Mouse (Mus musculus) hindbrain, embryonic 15.5 days (tissue): ENCODE results near the gene Rpusd4. TPM values are rescaled to one million over a fixed set of nuclear protein-coding genes. Genes with fewer than 3 reads are reported as not detected.

Experiments used
- ATAC-seq: fragments of 200-750 bp; cut with Nextera tagmentation; 2 replicates; pipeline ENCODE4 v1.8.0; 2017; ENCODE audit warnings: low read depth, moderate number of reproducible peaks, moderate TSS enrichment; ENCODE audit not compliant: low FRiP score
- H3K27ac ChIP-seq: fragments of 300-500 bp; sonication (generic); replicated peaks from 2 replicates; pipeline ENCODE4 v1.5.1; 2015; ENCODE audit warnings: mild to moderate bottlenecking, inconsistent platforms
- H3K27me3 ChIP-seq: fragments of 300-500 bp; sonication (generic); 2 replicates; pipeline ENCODE4 v1.6.1; 2015; ENCODE audit warnings: control low read depth, inconsistent platforms
- H3K36me3 ChIP-seq: fragments of 300-500 bp; sonication (generic); 2 replicates; pipeline ENCODE4 v1.6.1; 2015; ENCODE audit warnings: control low read depth, inconsistent platforms
- H3K4me1 ChIP-seq: fragments of 300-500 bp; sonication (generic); replicated peaks from 2 replicates; pipeline ENCODE4 v1.6.1; 2015; ENCODE audit warnings: control low read depth, inconsistent platforms
- H3K4me2 ChIP-seq: fragments of 300-500 bp; sonication (generic); 2 replicates; pipeline ENCODE4 v1.6.1; 2015; ENCODE audit warnings: moderate library complexity, mild to moderate bottlenecking, inconsistent platforms
- H3K4me3 ChIP-seq: fragments of 300-500 bp; sonication (generic); 2 replicates; pipeline ENCODE4 v1.5.1; 2015; ENCODE audit warnings: mild to moderate bottlenecking, inconsistent platforms
- H3K9ac ChIP-seq: fragments of 300-500 bp; sonication (generic); 2 replicates; pipeline ENCODE4 v1.6.1; 2015; ENCODE audit warnings: inconsistent platforms
- H3K9me3 ChIP-seq: fragments of 300-500 bp; sonication (generic); 2 replicates; pipeline ENCODE4 v1.6.1; 2016; ENCODE audit warnings: control low read depth, inconsistent platforms
- WGBS: fragments of 180-500 bp; shearing (Covaris S2); methylation state at CpG from one replicate; pipeline ENCODE4 v1.1.7; 2015; 5-methylcytosine and 5-hydroxymethylcytosine counted together
- polyA plus RNA-seq: library from polyadenylated mRNA; unstranded; fragments of >200 nt; fragmentation: Nextera tagmentation; extraction: Ambion mirVana; gene quantifications from 2 replicates; pipeline ENCODE4 v1.2.1, GENCODE M21; 2015

The Rpusd4 gene
- polyA plus RNA-seq, 1 experiment from 2014 or later: 18.0 TPM

GRCm38 (mm10) chr9:35290916-35291315 lies 23.3 kb downstream of the Rpusd4 start:
- Histone ChIP-seq H3K4me1 (no peaks in the 10 kb centered on the region), H3K27ac (no peak overlapping the region), H3K27me3 (peaks cover 33% of the 10 kb centered on the region), H3K4me3 (no peak overlapping the region), H3K4me2 (no peak overlapping the region), H3K9ac (no peak overlapping the region), H3K36me3 (no peaks in the 10 kb centered on the region), H3K9me3 (no peaks in the 10 kb centered on the region)
- ATAC-seq: no peak
- WGBS: 74% methylated on average over 4 of the region's 4 CpGs

GRCm38 (mm10) chr9:35293465-35293864 lies 25.8 kb downstream of the Rpusd4 start:
- Histone ChIP-seq H3K4me2 (no peak overlapping the region), H3K9me3 (no peaks in the 10 kb centered on the region), H3K27me3 (peaks cover 16% of the 10 kb centered on the region), H3K27ac (no peak overlapping the region), H3K36me3 (no peaks in the 10 kb centered on the region), H3K4me3 (no peak overlapping the region), H3K9ac (no peak overlapping the region), H3K4me1 (no peaks in the 10 kb centered on the region)
- no peak for ATAC-seq
- WGBS: 68% methylated on average over 5 of the region's 5 CpGs

GRCm38 (mm10) chr9:35297791-35298190 lies 30.1 kb downstream of the Rpusd4 start:
- Histone ChIP-seq H3K27ac (no peak overlapping the region), H3K4me3 (no peak overlapping the region), H3K36me3 (no peaks in the 10 kb centered on the region), H3K4me1 (no peaks in the 10 kb centered on the region), H3K27me3 (peaks cover 7% of the 10 kb centered on the region; the same call in 1 of the 2 replicates), H3K9me3 (no peaks in the 10 kb centered on the region), H3K4me2 (no peak overlapping the region), H3K9ac (no peak overlapping the region)
- no peak for ATAC-seq

- Histone ChIP-seq H3K9me3 (no peaks in the 10 kb centered on the region), H3K36me3 (no peaks in the 10 kb centered on the region), H3K9ac (no peak overlapping the region), H3K27ac (no peak overlapping the region), H3K4me1 (no peaks in the 10 kb centered on the region), H3K4me3 (no peak overlapping the region), H3K4me2 (no peak overlapping the region), H3K27me3 (0 out of 2 replicates have a peak, but pooled peaks cover 2% of the 10 kb centered on the region)
- 95% methylated on average over 3 of the region's 3 CpGs for WGBS
- ATAC-seq: no peak
Measured at GRCm38 (mm10) chr9:35302172-35302571, 34.5 kb downstream of the Rpusd4 start.

GRCm38 (mm10) chr9:35307461-35307860 lies 39.8 kb downstream of the Rpusd4 start:
- Histone ChIP-seq H3K36me3 (no peaks in the 10 kb centered on the region), H3K9ac (no peak overlapping the region), H3K4me2 (no peak overlapping the region), H3K4me3 (no peak overlapping the region), H3K9me3 (no peaks in the 10 kb centered on the region), H3K27me3 (peaks cover 4% of the 10 kb centered on the region; the same call in 1 of the 2 replicates), H3K4me1 (no peaks in the 10 kb centered on the region), H3K27ac (no peak overlapping the region)
- 80% methylated on average over 7 of the region's 7 CpGs for WGBS
- ATAC-seq: no peak

GRCm38 (mm10) chr9:35310377-35310776 lies 42.7 kb downstream of the Rpusd4 start:
- WGBS: 87% methylated on average over 6 of the region's 6 CpGs
- Histone ChIP-seq H3K27ac (no peak overlapping the region), H3K4me2 (no peak overlapping the region), H3K36me3 (no peaks in the 10 kb centered on the region), H3K27me3 (peaks cover 4% of the 10 kb centered on the region; the same call in 1 of the 2 replicates), H3K9ac (no peak overlapping the region), H3K4me1 (0 out of 2 replicates have a peak, but pooled peaks cover 5% of the 10 kb centered on the region), H3K4me3 (no peak overlapping the region), H3K9me3 (no peaks in the 10 kb centered on the region)
- ATAC-seq: no peak

- Histone ChIP-seq H3K4me2 (no peak overlapping the region), H3K27me3 (peaks cover 4% of the 10 kb centered on the region; the same call in 1 of the 2 replicates), H3K9me3 (no peaks in the 10 kb centered on the region), H3K27ac (no peak overlapping the region), H3K4me3 (no peak overlapping the region), H3K4me1 (0 out of 2 replicates have a peak, but pooled peaks cover 5% of the 10 kb centered on the region), H3K36me3 (no peaks in the 10 kb centered on the region), H3K9ac (no peak overlapping the region)
- 50% methylated on average over 3 of the region's 3 CpGs for WGBS
- ATAC-seq: no peak
Measured at GRCm38 (mm10) chr9:35312516-35312915, 44.9 kb downstream of the Rpusd4 start.

- WGBS: 21% methylated on average over 4 of the region's 4 CpGs
- no peak overlapping the region for H3K4me2 ChIP-seq
Measured at GRCm38 (mm10) chr9:35313601-35314000, 45.9 kb downstream of the Rpusd4 start.

GRCm38 (mm10) chr9:35314254-35314653 lies 46.6 kb downstream of the Rpusd4 start:
- Histone ChIP-seq H3K36me3 (no peaks in the 10 kb centered on the region), H3K4me2 (no peak overlapping the region), H3K9ac (no peak overlapping the region), H3K27ac (no peak overlapping the region), H3K4me3 (no peak overlapping the region), H3K4me1 (0 out of 2 replicates have a peak, but pooled peaks cover 5% of the 10 kb centered on the region), H3K27me3 (peaks cover 9% of the 10 kb centered on the region; the same call in 1 of the 2 replicates), H3K9me3 (no peaks in the 10 kb centered on the region)
- ATAC-seq: no peak
- 25% methylated on average over 1 of the region's 1 CpGs for WGBS

More at GRCm38 (mm10) chr9:35313601-35314000, 45.9 kb downstream of the Rpusd4 start:
- no peaks in the 10 kb centered on the region for H3K36me3 ChIP-seq
- H3K9me3 ChIP-seq: no peaks in the 10 kb centered on the region
- no peak overlapping the region for H3K9ac ChIP-seq
- no peak overlapping the region for H3K4me3 ChIP-seq
- H3K4me1 ChIP-seq: 0 out of 2 replicates have a peak, but pooled peaks cover 5% of the 10 kb centered on the region
- no peak for ATAC-seq
- H3K27me3 ChIP-seq: peaks cover 4% of the 10 kb centered on the region; the same call in 1 of the 2 replicates
- H3K27ac ChIP-seq: no peak overlapping the region

- H3K4me3 ChIP-seq: no peak overlapping the region
- H3K27me3 ChIP-seq: peaks cover 16% of the 10 kb centered on the region; the same call in 1 of the 2 replicates
- no peak overlapping the region for H3K4me2 ChIP-seq
- no peak for ATAC-seq
- H3K4me1 ChIP-seq: 0 out of 2 replicates have a peak, but pooled peaks cover 5% of the 10 kb centered on the region
- H3K27ac ChIP-seq: no peak overlapping the region
- 49% methylated on average over 3 of the region's 3 CpGs for WGBS
- H3K36me3 ChIP-seq: no peaks in the 10 kb centered on the region
- no peak overlapping the region for H3K9ac ChIP-seq
- no peaks in the 10 kb centered on the region for H3K9me3 ChIP-seq
Measured at GRCm38 (mm10) chr9:35316771-35317211, 49.1 kb downstream of the Rpusd4 start.

GRCm38 (mm10) chr9:35317233-35317980 lies 49.7 kb downstream of the Rpusd4 start:
- Histone ChIP-seq H3K36me3 (no peaks in the 10 kb centered on the region), H3K27ac (no peak overlapping the region), H3K4me1 (0 out of 2 replicates have a peak, but pooled peaks cover 5% of the 10 kb centered on the region), H3K4me3 (no peak overlapping the region), H3K9ac (no peak overlapping the region), H3K9me3 (no peaks in the 10 kb centered on the region), H3K27me3 (peaks cover 16% of the 10 kb centered on the region; the same call in 1 of the 2 replicates), H3K4me2 (no peak overlapping the region)
- no peak; the same call in 1 of the 2 replicates for ATAC-seq
- 28% methylated on average over 9 of the region's 9 CpGs for WGBS

GRCm38 (mm10) chr9:35318537-35319172 lies 51.0 kb downstream of the Rpusd4 start:
- Histone ChIP-seq H3K4me3 (no peak overlapping the region), H3K4me2 (0 out of 2 replicates have a peak overlapping the region, but pooled peaks have one; percentile 4), H3K27ac (no peak overlapping the region), H3K27me3 (peaks cover 22% of the 10 kb centered on the region), H3K4me1 (0 out of 2 replicates have a peak, but pooled peaks cover 1% of the 10 kb centered on the region), H3K9ac (no peak overlapping the region), H3K9me3 (no peaks in the 10 kb centered on the region), H3K36me3 (no peaks in the 10 kb centered on the region)
- 17% methylated on average over 9 of the region's 9 CpGs for WGBS
- no peak for ATAC-seq
